Mouse (Mus musculus) urinary bladder, postnatal 4 days (tissue): Measurements from ENCODE around the gene Krt80.
A peak's percentile ranks its signal among the peaks of the same experiment; 100 is the strongest.

Experiments
- DNase-seq, 2 experiments: peaks; one replicate each; pipeline ENCODE4 v3.0.0; 2021 to 2022; ENCODE audit warnings: low spot score in 2 of 2

Gene Krt80

DNA sequence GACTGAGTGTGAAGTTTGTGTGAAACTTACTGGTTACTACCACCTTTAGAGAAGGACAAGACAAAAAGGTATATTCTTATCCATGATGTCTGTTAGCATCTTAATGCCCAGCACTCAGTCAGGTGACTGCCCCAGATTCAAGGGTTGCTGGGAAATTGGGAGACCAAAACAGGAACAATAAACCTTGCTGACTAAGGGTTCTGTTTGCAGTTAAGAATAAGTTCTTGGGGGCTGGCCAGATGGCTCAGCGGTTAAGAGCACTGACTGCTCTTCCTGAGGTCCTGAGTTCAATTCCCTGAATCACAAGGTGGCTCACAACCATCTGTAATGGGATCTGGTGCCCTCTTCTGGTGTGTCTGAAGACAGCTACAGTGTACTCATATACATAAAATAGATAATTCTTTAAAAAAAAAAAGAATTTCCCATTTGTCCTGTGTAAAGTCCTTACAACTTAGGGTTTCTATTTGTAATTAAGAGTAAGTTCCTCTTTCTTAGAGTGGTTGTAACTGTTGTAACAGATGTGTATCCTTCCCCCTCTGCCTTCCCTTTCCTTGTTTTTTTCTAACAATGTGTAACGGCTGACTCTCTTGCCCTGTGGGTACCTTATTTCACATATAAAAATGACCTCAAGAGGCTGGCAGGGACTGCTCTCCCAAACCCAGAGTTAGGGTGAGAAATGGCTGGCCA lies 52.0 kb downstream of the Krt80 start:
- DNase-seq: no peak

GRCm38 (mm10) chr15:101316913-101317813 lies 52.8 kb downstream of the Krt80 start:
- no peak for DNase-seq

DNA sequence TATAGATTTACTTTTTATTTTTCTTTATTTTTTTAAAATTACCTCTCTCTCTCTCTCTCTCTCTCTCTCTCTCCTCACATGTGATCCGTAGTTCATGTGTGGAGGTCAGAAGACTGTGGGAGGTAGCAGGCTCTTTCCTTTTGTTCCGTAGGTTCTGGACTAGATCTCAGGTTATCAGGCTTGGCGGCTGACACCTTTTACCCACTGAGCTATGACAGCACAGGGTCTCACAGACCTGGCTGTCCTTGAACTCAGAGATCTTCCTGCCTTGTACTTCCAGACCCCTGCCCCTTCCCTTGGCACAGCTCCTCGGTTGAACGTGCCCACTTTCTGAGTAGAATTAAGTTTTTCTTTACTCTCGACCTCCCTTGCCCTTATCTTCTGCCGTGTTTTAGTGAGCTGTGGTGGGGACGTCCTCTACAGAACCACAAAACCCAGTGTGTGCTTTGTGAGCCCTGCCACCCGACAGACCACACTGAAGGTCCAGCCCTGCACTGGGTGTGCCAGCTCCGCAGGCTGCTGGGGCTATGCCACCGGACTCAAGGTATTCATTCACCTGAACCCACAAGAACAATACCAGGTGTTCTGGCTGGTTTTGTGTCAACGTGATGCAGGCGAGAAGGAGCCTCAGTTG lies 53.6 kb downstream of the Krt80 start:
- no peak for DNase-seq

DNA sequence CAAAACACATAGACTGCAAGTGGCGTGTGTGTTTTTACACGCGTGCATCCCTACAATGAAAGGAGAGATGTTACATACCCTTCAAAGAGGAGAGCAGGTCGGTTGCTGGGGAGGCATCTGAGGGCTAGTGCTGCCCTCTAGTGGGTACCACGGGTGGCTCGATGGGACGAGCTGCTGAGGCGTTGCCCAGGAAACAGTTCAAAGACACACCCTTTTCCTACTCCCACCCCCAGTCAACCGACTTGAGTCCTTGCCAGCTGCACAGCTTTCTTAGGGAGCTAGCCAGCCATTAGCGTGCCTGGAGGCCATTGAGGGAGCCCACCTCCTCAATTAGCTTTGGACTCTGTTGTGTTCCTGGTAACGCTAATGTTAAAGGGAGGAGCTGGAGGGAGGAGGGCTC lies 54.1 kb downstream of the Krt80 start:
- peak; percentile 88 to 90 for DNase-seq

DNA sequence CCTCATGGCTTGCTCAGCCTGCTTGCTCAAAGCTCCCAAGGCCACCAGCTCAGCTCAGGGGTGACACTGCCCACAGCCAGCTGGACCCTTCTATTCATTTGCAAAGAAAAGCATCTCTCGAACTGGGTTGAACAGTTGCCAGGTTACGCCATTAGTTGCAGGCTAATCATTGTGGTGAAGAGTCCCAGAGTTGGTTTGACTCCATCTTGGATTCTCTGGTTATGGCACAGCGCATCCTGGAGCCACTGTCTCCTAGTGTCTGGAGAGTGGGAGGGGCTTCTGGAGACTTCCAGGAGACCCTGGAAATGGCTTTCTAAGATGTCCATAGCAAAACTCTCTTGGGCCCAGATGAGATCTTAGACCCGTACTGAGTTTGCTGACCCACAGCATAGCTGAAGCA lies 54.6 kb downstream of the Krt80 start:
- no peak for DNase-seq

GRCm38 (mm10) chr15:101312006-101312405 lies 58.0 kb downstream of the Krt80 start:
- no peak for DNase-seq

- DNase-seq: no peak
Observed at GRCm38 (mm10) chr15:101311087-101311770, 58.7 kb downstream of the Krt80 start.

GRCm38 (mm10) chr15:101309493-101309892 lies 60.5 kb downstream of the Krt80 start:
- DNase-seq: no peak

GRCm38 (mm10) chr15:101308440-101309348 lies 61.3 kb downstream of the Krt80 start:
- no peak for DNase-seq

GRCm38 (mm10) chr15:101306459-101306858 lies 63.5 kb downstream of the Krt80 start:
- no peak for DNase-seq

GRCm38 (mm10) chr15:101303830-101304229 lies 66.1 kb downstream of the Krt80 start:
- no peak for DNase-seq

GRCm38 (mm10) chr15:101302201-101302600 lies 67.8 kb downstream of the Krt80 start:
- no peak for DNase-seq

GRCm38 (mm10) chr15:101300128-101300527 lies 69.8 kb downstream of the Krt80 start:
- DNase-seq: no peak

- no peak for DNase-seq
Observed at GRCm38 (mm10) chr15:101299480-101299960, 70.4 kb downstream of the Krt80 start.

DNA sequence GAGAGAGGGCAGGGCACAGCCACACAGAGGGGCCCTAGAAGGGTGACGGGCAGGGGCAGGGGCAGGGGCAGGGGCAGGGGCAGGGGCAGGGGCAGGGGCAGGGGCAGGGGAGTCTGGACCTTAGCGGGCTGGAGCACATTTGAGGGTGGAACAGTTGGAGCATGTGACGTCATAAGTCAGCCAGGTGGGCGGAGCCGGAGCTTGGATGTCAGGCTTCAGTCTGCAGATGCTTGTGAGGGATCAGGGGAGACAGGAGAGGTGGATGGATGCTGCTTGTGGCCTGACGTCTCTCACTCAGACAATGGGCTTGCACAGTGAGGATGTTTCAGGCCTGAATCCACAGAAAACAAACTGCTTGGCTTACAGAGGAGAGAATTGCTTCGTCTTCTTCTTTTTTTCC lies 71.4 kb downstream of the Krt80 start:
- DNase-seq: no peak

GRCm38 (mm10) chr15:101297988-101298387 lies 72.0 kb downstream of the Krt80 start:
- no peak for DNase-seq
